Mouse (Mus musculus) adrenal gland, postnatal 0 days (tissue): Measurements from ENCODE around the gene Gnptg. TPM values are rescaled to one million over a fixed set of nuclear protein-coding genes. Genes with fewer than 3 reads are reported as not detected.
A peak's percentile ranks its signal among the peaks of the same experiment; 100 is the strongest.

ENCODE experiments used
- microRNA-seq: library from miRNA; unstranded; fragments of <30 nt; microRNA quantifications from one replicate; pipeline ENCODE4, GENCODE M21; 2016; ENCODE audit warnings: borderline replicate concordance; ENCODE audit not compliant: insufficient number of aligned reads
- polyA plus RNA-seq: library from polyadenylated mRNA; unstranded; fragments of >200 nt; fragmentation: Nextera tagmentation; extraction: Ambion mirVana; gene quantifications from 2 replicates; pipeline ENCODE4 v1.2.1, GENCODE M21; 2015

Gene Gnptg
- polyA plus RNA-seq = 69.2 and 75.2 TPM in 2 replicates

DNA sequence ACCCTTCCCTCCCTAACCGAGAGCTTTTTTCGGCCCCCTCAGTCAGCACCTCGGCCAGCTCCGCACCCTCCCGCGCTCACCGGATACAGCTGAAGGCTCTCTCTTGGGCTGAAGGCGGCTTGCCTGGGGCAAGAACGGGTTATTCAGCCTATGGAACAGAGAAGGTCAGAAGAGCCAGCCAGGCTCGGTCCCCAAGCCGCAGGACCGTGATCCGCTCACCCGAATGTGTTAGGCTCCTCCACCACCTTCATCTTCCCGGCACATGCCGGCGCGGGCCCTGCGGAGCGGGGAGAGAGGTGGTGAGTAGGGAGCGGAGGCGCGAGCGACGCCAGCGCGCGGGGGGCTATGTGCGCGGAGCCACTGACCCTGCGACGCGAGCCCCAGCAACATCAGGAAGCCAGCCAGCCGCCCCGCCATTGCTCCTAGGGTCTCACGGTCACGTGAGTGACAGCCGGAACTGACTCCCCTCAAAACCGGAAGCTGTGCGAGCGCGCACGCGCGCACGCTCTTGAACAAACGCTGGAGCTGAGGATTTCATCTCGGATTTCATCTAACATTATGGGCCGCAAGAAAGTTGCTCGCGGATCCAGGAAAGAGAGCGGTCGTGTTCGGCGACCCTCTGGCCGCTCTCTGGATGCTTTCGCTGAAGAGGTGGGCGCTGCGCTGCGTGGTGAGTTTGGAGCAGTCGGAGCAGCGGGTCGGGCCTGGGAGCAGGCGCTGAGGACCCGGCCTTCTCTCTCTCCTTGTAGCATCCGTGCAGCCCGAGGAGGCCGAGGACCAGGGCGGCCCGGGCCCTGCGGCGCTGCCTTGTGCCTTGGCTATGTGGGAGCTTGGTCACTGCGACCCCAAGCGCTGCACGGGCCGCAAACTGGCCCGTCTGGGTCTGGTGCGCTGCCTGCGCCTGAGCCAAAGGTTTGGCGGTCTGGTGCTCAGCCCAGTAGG lies at the start of gene Gnptg, which contains the start of gene Tsr3:
Gnptg (minus strand) TSS at position 430 of the 942 bp plus-strand sequence.
Tsr3 (plus strand) TSS at position 476 of the 942 bp plus-strand sequence.

GRCm38 (mm10) chr17:25274571-25275346 lies 34.8 kb upstream of the Gnptg start, which contains the start of gene Ube2i:
Ube2i (minus strand) TSS chr17:25274622.

DNA sequence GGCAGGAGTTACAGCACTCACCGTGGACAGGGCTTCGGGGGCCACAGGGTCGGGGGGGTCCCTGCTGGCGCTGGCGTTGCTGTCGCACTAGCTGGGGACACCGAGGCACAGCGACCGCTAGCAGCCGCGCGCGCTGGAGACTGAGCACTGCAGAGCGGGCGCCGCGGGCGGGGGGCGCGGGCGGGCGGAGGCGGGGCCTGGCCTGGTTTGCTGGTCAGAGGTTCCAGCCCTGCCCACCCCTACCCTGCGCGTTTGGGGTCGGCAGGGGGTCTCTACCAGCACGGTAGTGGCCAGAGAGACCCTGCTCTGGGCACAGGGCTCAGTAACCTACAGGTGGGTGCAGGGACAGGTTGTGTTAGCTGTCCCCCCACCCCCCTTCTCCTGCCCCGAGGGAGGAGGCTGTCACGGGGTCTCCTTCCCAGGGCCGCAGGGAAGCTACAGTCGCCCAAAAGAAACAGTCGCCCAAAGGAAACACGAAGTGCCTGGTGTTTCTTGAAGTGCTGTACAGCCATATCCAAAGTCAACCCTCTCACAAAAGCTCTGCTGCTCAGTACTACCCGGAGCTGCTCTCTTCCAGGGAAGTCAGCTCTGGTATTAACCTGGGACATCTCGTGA lies 16.3 kb upstream of the Gnptg start, which contains the start of gene Baiap3:
Baiap3 (minus strand) TSS at position 225 of the 615 bp plus-strand sequence.

GRCm38 (mm10) chr17:25188150-25189031 lies 51.5 kb downstream of the Gnptg start, which contains the start of gene Unkl:
Unkl (plus strand) TSS chr17:25188397.

GRCm38 (mm10) chr17:25184129-25184691 lies 55.7 kb downstream of the Gnptg start, which contains the start of gene BC003965:
BC003965 (plus strand) TSS chr17:25184554.

Small RNAs within 50 kb of the gene (microRNA-seq; reads per million reads assigned to microRNA genes)
- 5.6 reads per million, percentile 8 among the genes with 10 or more reads in this experiment for gene Mir3547

Other genes with a start within 250 kb of the Gnptg start
- gene Cramp1l, start 224.3 kb downstream of the Gnptg start, polyA plus RNA-seq = 4.4 and 4.6 TPM in 2 replicates
- 9.8 and 14.3 TPM in 2 replicates for gene Ift140, start 224.0 kb downstream of the Gnptg start, polyA plus RNA-seq
- 47.0 and 48.5 TPM in 2 replicates for gene Tmem204, start 156.5 kb downstream of the Gnptg start, polyA plus RNA-seq
- gene Telo2, start 124.2 kb downstream of the Gnptg start, polyA plus RNA-seq = 17.3 and 18.1 TPM in 2 replicates
- 0.17 and 0.25 TPM in 2 replicates for gene Ptx4, start 119.4 kb downstream of the Gnptg start, polyA plus RNA-seq
- 11.8 and 20.7 TPM in 2 replicates for gene Clcn7, start 106.7 kb downstream of the Gnptg start, polyA plus RNA-seq
- gene Ccdc154, start 77.7 kb downstream of the Gnptg start, polyA plus RNA-seq = 0.06 TPM in 1 of 2 replicates, not detected in the other
- gene Gm38655, start 64.7 kb downstream of the Gnptg start, polyA plus RNA-seq = 0.33 and 0.40 TPM in 2 replicates
- gene BC003965, start 55.6 kb downstream of the Gnptg start, polyA plus RNA-seq = 34.5 and 37.5 TPM in 2 replicates
- 6.8 and 7.2 TPM in 2 replicates for gene Unkl, start 51.7 kb downstream of the Gnptg start, polyA plus RNA-seq
- gene Tsr3, start within 50 bp of the Gnptg start, polyA plus RNA-seq = 59.7 and 65.7 TPM in 2 replicates
- 7.5 and 11.9 TPM in 2 replicates for gene Baiap3, start 16.2 kb upstream of the Gnptg start, polyA plus RNA-seq
- 292 and 391 TPM in 2 replicates for gene Ube2i, start 34.5 kb upstream of the Gnptg start, polyA plus RNA-seq
- 0.44 and 1.4 TPM in 2 replicates for gene Prss34, start 58.3 kb upstream of the Gnptg start, polyA plus RNA-seq
- gene Prss28, start 68.5 kb upstream of the Gnptg start, polyA plus RNA-seq = 0.14 and 0.75 TPM in 2 replicates
- not detected in 2 replicates for gene Prss29, start 78.5 kb upstream of the Gnptg start, polyA plus RNA-seq
- 1.0 and 2.1 TPM in 2 replicates for gene Tpsab1, start 105.4 kb upstream of the Gnptg start, polyA plus RNA-seq
- gene Tpsb2, start 126.2 kb upstream of the Gnptg start, polyA plus RNA-seq = 45.1 and 65.1 TPM in 2 replicates
- 0.68 and 1.3 TPM in 2 replicates for gene Tpsg1, start 129.1 kb upstream of the Gnptg start, polyA plus RNA-seq
- gene Cacna1h, start 193.7 kb upstream of the Gnptg start, polyA plus RNA-seq = 4.6 and 7.3 TPM in 2 replicates
- 0.17 and 0.30 TPM in 2 replicates for gene Tekt4, start 214.5 kb upstream of the Gnptg start, polyA plus RNA-seq